Mouse (Mus musculus): ENCODE data around the gene Strap. TPM values are rescaled to one million over a fixed set of nuclear protein-coding genes. Genes with fewer than 3 reads are reported as not detected.

The Strap gene
- polyA plus RNA-seq, 1 experiment from 2014 or later, result 138 TPM

- H3K36me3 ChIP-seq (ENCODE audit: insufficient read depth, low read length), result no peaks in the 10 kb centered on the region
- no peak overlapping the region for H3K4me3 ChIP-seq (replicated peaks; ENCODE audit: low read depth, low read length)
- H3K27me3 ChIP-seq (ENCODE audit: insufficient read depth, low read length), result no peaks in the 10 kb centered on the region
- ATAC-seq (replicated peaks; ENCODE audit: low FRiP score, low read depth) (no peak), DNase-seq (ENCODE audit: low spot score) (no peak)
- H3K9me3 ChIP-seq (replicated peaks; ENCODE audit: low read length), result no peaks in the 10 kb centered on the region
- no peak overlapping the region for H3K9ac ChIP-seq (ENCODE audit: low read depth, low read length)
- no peaks in the 10 kb centered on the region for H3K4me1 ChIP-seq (replicated peaks; ENCODE audit: insufficient read depth, low read length)
- no peak for TF ChIP-seq CTCF (IDR thresholded peaks at IDR 0.05; ENCODE audit: low read depth)
- 84% methylated on average over 8 of the region's 8 CpGs for WGBS
- no peak overlapping the region for H3K27ac ChIP-seq
- H3K4me2 ChIP-seq (ENCODE audit: low read length), result no peak overlapping the region
Observed at GRCm38 (mm10) chr6:137695046-137695445, 39.8 kb upstream of the Strap start.

GRCm38 (mm10) chr6:137696445-137697204 lies 38.3 kb upstream of the Strap start:
- H3K36me3 ChIP-seq (ENCODE audit: insufficient read depth, low read length), result no peaks in the 10 kb centered on the region
- no peak overlapping the region for H3K9ac ChIP-seq (ENCODE audit: low read depth, low read length)
- peak; percentile 21 for DNase-seq (ENCODE audit: low spot score)
- no peaks in the 10 kb centered on the region for H3K27me3 ChIP-seq (ENCODE audit: insufficient read depth, low read length)
- no peak for ATAC-seq (replicated peaks; ENCODE audit: low FRiP score, low read depth)
- H3K27ac ChIP-seq, result no peak overlapping the region
- H3K9me3 ChIP-seq (replicated peaks; ENCODE audit: low read length), result no peaks in the 10 kb centered on the region
- H3K4me1 ChIP-seq (replicated peaks; ENCODE audit: insufficient read depth, low read length), result no peaks in the 10 kb centered on the region
- H3K4me3 ChIP-seq (replicated peaks; ENCODE audit: low read depth, low read length), result no peak overlapping the region
- H3K4me2 ChIP-seq (ENCODE audit: low read length), result no peak overlapping the region
- no peak for TF ChIP-seq CTCF (IDR thresholded peaks at IDR 0.05; ENCODE audit: low read depth)
- WGBS, result 81% methylated on average over 8 of the region's 8 CpGs

GRCm38 (mm10) chr6:137699434-137699833 lies 35.4 kb upstream of the Strap start:
- Histone ChIP-seq H3K27ac (no peak overlapping the region), H3K4me3 (replicated peaks; ENCODE audit: low read depth, low read length) (no peak overlapping the region), H3K4me1 (replicated peaks; ENCODE audit: insufficient read depth, low read length) (no peaks in the 10 kb centered on the region), H3K27me3 (ENCODE audit: insufficient read depth, low read length) (no peaks in the 10 kb centered on the region), H3K4me2 (ENCODE audit: low read length) (no peak overlapping the region), H3K36me3 (ENCODE audit: insufficient read depth, low read length) (no peaks in the 10 kb centered on the region), H3K9me3 (replicated peaks; ENCODE audit: low read length) (no peaks in the 10 kb centered on the region), H3K9ac (ENCODE audit: low read depth, low read length) (no peak overlapping the region)
- no peak for ATAC-seq (replicated peaks; ENCODE audit: low FRiP score, low read depth)
- 88% methylated on average over 7 of the region's 7 CpGs for WGBS
- TF ChIP-seq CTCF (IDR thresholded peaks at IDR 0.05; ENCODE audit: low read depth), result no peak
- no peak for DNase-seq (ENCODE audit: low spot score)

GRCm38 (mm10) chr6:137702186-137702585 lies 32.7 kb upstream of the Strap start:
- Histone ChIP-seq H3K9me3 (replicated peaks; ENCODE audit: low read length) (no peaks in the 10 kb centered on the region), H3K4me1 (replicated peaks; ENCODE audit: insufficient read depth, low read length) (no peaks in the 10 kb centered on the region), H3K9ac (ENCODE audit: low read depth, low read length) (no peak overlapping the region), H3K4me2 (ENCODE audit: low read length) (no peak overlapping the region), H3K27ac (no peak overlapping the region), H3K27me3 (ENCODE audit: insufficient read depth, low read length) (no peaks in the 10 kb centered on the region), H3K4me3 (replicated peaks; ENCODE audit: low read depth, low read length) (no peak overlapping the region), H3K36me3 (ENCODE audit: insufficient read depth, low read length) (no peaks in the 10 kb centered on the region)
- ATAC-seq (replicated peaks; ENCODE audit: low FRiP score, low read depth) (no peak), DNase-seq (ENCODE audit: low spot score) (no peak)
- TF ChIP-seq CTCF (IDR thresholded peaks at IDR 0.05; ENCODE audit: low read depth), result no peak
- WGBS, result 92% methylated on average over 3 of the region's 3 CpGs

GRCm38 (mm10) chr6:137702918-137703317 lies 32.0 kb upstream of the Strap start:
- H3K9me3 ChIP-seq (replicated peaks; ENCODE audit: low read length), result no peaks in the 10 kb centered on the region
- no peak overlapping the region for H3K9ac ChIP-seq (ENCODE audit: low read depth, low read length)
- DNase-seq (ENCODE audit: low spot score) (peak; percentile 24), ATAC-seq (replicated peaks; ENCODE audit: low FRiP score, low read depth) (no peak)
- H3K4me2 ChIP-seq (ENCODE audit: low read length), result no peak overlapping the region
- no peak for TF ChIP-seq CTCF (IDR thresholded peaks at IDR 0.05; ENCODE audit: low read depth)
- WGBS, result 51% methylated on average over 4 of the region's 4 CpGs
- no peaks in the 10 kb centered on the region for H3K27me3 ChIP-seq (ENCODE audit: insufficient read depth, low read length)
- no peaks in the 10 kb centered on the region for H3K4me1 ChIP-seq (replicated peaks; ENCODE audit: insufficient read depth, low read length)
- H3K36me3 ChIP-seq (ENCODE audit: insufficient read depth, low read length), result no peaks in the 10 kb centered on the region
- no peak overlapping the region for H3K4me3 ChIP-seq (replicated peaks; ENCODE audit: low read depth, low read length)
- no peak overlapping the region for H3K27ac ChIP-seq

- Histone ChIP-seq H3K9ac (ENCODE audit: low read depth, low read length) (no peak overlapping the region), H3K27ac (no peak overlapping the region), H3K36me3 (ENCODE audit: insufficient read depth, low read length) (no peaks in the 10 kb centered on the region), H3K4me1 (replicated peaks; ENCODE audit: insufficient read depth, low read length) (no peaks in the 10 kb centered on the region), H3K27me3 (ENCODE audit: insufficient read depth, low read length) (no peaks in the 10 kb centered on the region), H3K4me2 (ENCODE audit: low read length) (no peak overlapping the region), H3K9me3 (replicated peaks; ENCODE audit: low read length) (no peaks in the 10 kb centered on the region), H3K4me3 (replicated peaks; ENCODE audit: low read depth, low read length) (no peak overlapping the region)
- ATAC-seq (replicated peaks; ENCODE audit: low FRiP score, low read depth) (no peak), DNase-seq (ENCODE audit: low spot score) (no peak)
- 79% methylated on average over 7 of the region's 7 CpGs for WGBS
- TF ChIP-seq CTCF (IDR thresholded peaks at IDR 0.05; ENCODE audit: low read depth), result no peak
Observed at GRCm38 (mm10) chr6:137703431-137703830, 31.4 kb upstream of the Strap start.
